Mouse (Mus musculus) embryonic facial prominence, embryonic 15.5 days (tissue): ENCODE results near the gene Nle1. TPM values are rescaled to one million over a fixed set of nuclear protein-coding genes. Genes with fewer than 3 reads are reported as not detected.

Experiments used
- ATAC-seq: fragments of 200-750 bp; cut with Nextera tagmentation; 2 replicates; pipeline ENCODE4 v1.8.0; 2017; ENCODE audit warnings: low read depth, moderate TSS enrichment; ENCODE audit not compliant: insufficient number of reproducible peaks, low FRiP score, low TSS enrichment
- H3K27ac ChIP-seq: fragments of 300-500 bp; sonication (generic); replicated peaks from 2 replicates; pipeline ENCODE4 v1.5.1; 2015; ENCODE audit warnings: mild to moderate bottlenecking, inconsistent platforms
- H3K27me3 ChIP-seq: fragments of 300-500 bp; sonication (generic); 2 replicates; pipeline ENCODE4 v1.6.1; 2015; ENCODE audit warnings: inconsistent platforms
- H3K36me3 ChIP-seq: fragments of 300-500 bp; sonication (generic); 2 replicates; pipeline ENCODE4 v1.6.1; 2015; ENCODE audit warnings: mild to moderate bottlenecking, inconsistent platforms
- H3K4me1 ChIP-seq: fragments of 300-500 bp; sonication (generic); 2 replicates; pipeline ENCODE4 v1.6.1; 2015; ENCODE audit warnings: inconsistent platforms
- H3K4me2 ChIP-seq: fragments of 300-500 bp; sonication (generic); replicated peaks from 2 replicates; pipeline ENCODE4 v1.6.1; 2015; ENCODE audit warnings: mild to moderate bottlenecking, inconsistent platforms
- H3K4me3 ChIP-seq: fragments of 300-500 bp; sonication (generic); replicated peaks from 2 replicates; pipeline ENCODE4 v1.5.1; 2015; ENCODE audit warnings: mild to moderate bottlenecking, inconsistent platforms
- H3K9ac ChIP-seq: fragments of 300-500 bp; sonication (generic); 2 replicates; pipeline ENCODE4 v1.6.1; 2015; ENCODE audit warnings: inconsistent platforms
- H3K9me3 ChIP-seq: fragments of 300-500 bp; sonication (generic); replicated peaks from 2 replicates; pipeline ENCODE4 v1.6.1; 2016; ENCODE audit warnings: inconsistent platforms
- WGBS: fragments of 180-500 bp; shearing (Covaris S2); methylation state at CpG from one replicate; pipeline ENCODE4 v1.1.7; 2015; 5-methylcytosine and 5-hydroxymethylcytosine counted together
- polyA plus RNA-seq: library from polyadenylated mRNA; unstranded; fragments of >200 nt; fragmentation: Nextera tagmentation; extraction: Ambion mirVana; gene quantifications from 2 replicates; pipeline ENCODE4 v1.2.1, GENCODE M21; 2015

The Nle1 gene
- polyA plus RNA-seq, 1 experiment from 2014 or later = 38.4 TPM

DNA sequence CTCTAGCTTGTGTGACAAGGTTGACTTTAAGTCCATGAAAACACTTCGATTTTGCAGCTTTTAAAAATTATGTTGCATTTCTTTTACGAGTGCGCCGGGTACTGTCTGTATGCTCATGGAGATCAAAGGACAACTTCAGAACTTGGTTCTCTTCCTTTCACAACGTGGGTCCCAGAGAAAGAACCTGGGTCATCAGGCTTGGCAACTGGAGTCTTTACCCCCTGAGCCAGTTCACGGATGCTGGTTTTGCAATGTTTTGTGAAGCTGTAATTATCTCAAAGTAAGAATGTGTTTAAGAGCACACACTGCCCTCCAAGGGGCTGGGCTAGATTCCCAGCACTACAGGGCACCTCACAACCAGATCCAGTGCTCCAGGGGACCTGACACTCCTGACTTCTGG lies 54.1 kb downstream of the Nle1 start:
- Histone ChIP-seq H3K4me3 (no peak overlapping the region), H3K9ac (no peak overlapping the region), H3K4me1 (no peaks in the 10 kb centered on the region), H3K27ac (no peak overlapping the region), H3K27me3 (no peaks in the 10 kb centered on the region), H3K4me2 (no peak overlapping the region), H3K9me3 (no peaks in the 10 kb centered on the region), H3K36me3 (no peaks in the 10 kb centered on the region)
- no peak for ATAC-seq
- 71% methylated on average over 6 of the region's 6 CpGs for WGBS

DNA sequence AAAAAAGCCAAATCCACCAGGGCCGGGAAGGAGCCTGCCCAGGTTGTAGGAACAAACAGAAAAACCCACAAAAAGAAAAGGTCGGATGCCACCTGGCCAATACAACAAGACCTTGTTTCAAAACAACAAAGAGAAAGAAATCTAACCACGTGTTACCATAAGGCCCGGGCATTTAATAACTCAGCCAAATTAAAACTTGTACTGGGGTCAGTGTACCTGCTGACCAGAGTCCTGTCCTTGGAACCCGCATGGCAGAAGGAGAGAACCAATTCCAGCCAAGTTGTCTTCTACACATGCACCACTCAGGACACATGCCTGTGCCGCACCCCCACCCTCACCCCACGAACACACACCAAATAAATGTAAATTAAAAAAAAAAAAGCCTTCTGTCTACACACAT lies 55.3 kb downstream of the Nle1 start:
- Histone ChIP-seq H3K9me3 (no peaks in the 10 kb centered on the region), H3K4me1 (no peaks in the 10 kb centered on the region), H3K4me2 (no peak overlapping the region), H3K4me3 (no peak overlapping the region), H3K27me3 (no peaks in the 10 kb centered on the region), H3K27ac (no peak overlapping the region), H3K36me3 (no peaks in the 10 kb centered on the region), H3K9ac (no peak overlapping the region)
- 84% methylated on average over 7 of the region's 7 CpGs for WGBS
- no peak for ATAC-seq

DNA sequence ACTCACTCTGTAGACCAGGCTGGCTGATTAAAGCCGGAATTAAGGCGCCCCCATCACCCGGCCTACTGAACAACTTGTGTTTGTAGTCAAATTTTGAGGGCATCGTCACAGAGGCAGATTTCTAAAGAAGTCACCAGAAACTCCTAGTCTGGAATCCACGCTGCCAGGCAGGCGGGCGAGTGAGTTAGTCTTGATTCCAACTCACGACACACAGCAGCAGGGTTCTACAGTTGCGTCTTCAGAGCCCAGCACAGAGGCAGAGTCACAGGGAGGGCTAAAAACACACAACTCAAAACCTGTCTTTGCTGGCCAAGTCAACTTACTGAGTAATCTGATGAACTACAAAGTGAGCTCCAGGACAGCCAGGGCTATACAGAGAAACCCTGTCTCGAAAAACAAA lies 55.7 kb downstream of the Nle1 start:
- Histone ChIP-seq H3K4me1 (no peaks in the 10 kb centered on the region), H3K9me3 (no peaks in the 10 kb centered on the region), H3K9ac (no peak overlapping the region), H3K4me3 (no peak overlapping the region), H3K36me3 (no peaks in the 10 kb centered on the region), H3K27me3 (no peaks in the 10 kb centered on the region), H3K4me2 (no peak overlapping the region), H3K27ac (no peak overlapping the region)
- ATAC-seq = no peak
- 84% methylated on average over 10 of the region's 10 CpGs for WGBS

DNA sequence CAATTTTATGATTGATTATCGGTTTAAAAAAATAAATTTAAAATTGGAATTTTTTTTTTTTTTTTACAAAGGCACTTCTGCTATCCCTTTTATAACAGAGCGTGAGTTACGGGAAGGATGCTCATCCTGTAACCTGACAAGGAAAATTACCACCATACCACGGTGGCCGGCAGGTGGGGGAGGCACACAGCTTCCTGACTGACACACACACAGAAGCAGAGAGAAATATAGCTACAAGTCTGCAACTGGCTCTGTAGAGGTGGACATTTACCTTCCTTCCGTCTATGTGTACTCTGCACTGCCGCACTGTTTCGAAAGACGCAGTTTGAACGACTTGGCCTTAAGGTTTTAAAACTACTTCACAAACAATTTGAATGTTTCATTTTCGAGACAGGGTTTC lies 56.1 kb downstream of the Nle1 start:
- H3K27ac ChIP-seq = no peak overlapping the region
- no peak overlapping the region for H3K9ac ChIP-seq
- H3K4me1 ChIP-seq = no peaks in the 10 kb centered on the region
- H3K9me3 ChIP-seq = no peaks in the 10 kb centered on the region
- no peaks in the 10 kb centered on the region for H3K27me3 ChIP-seq
- no peak for ATAC-seq
- no peaks in the 10 kb centered on the region for H3K36me3 ChIP-seq
- H3K4me2 ChIP-seq = no peak overlapping the region
- 81% methylated on average over 11 of the region's 11 CpGs for WGBS
- H3K4me3 ChIP-seq = no peak overlapping the region

Other genes starting within 250 kb of the Nle1 start
- 0.27 and 0.28 TPM in 2 replicates for gene Cct6b, start 144.1 kb downstream of the Nle1 start, polyA plus RNA-seq
- gene Zfp830, start 144.1 kb downstream of the Nle1 start, polyA plus RNA-seq = 37.7 and 42.3 TPM in 2 replicates
- 25.1 and 26.5 TPM in 2 replicates for gene Lig3, start 127.3 kb downstream of the Nle1 start, polyA plus RNA-seq
- gene Rffl, start 37.2 kb downstream of the Nle1 start, polyA plus RNA-seq = 12.5 and 15.3 TPM in 2 replicates
- gene Rad51d, start 17.8 kb downstream of the Nle1 start, polyA plus RNA-seq = 14.3 and 14.9 TPM in 2 replicates
- 0.39 and 0.51 TPM in 2 replicates for gene Fndc8, start 16.3 kb downstream of the Nle1 start, polyA plus RNA-seq
- gene Unc45b, start 2.1 kb upstream of the Nle1 start, polyA plus RNA-seq = 18.9 and 28.4 TPM in 2 replicates
- 2.6 and 2.7 TPM in 2 replicates for gene Slfn5, start 42.9 kb upstream of the Nle1 start, polyA plus RNA-seq
- 14.9 and 15.0 TPM in 2 replicates for gene Slfn9, start 83.4 kb upstream of the Nle1 start, polyA plus RNA-seq
- gene Slfn8, start 112.4 kb upstream of the Nle1 start, polyA plus RNA-seq = 0.76 and 1.0 TPM in 2 replicates
- 6.5 and 8.5 TPM in 2 replicates for gene Slfn2, start 156.7 kb upstream of the Nle1 start, polyA plus RNA-seq
- gene Slfn1, start 208.4 kb upstream of the Nle1 start, polyA plus RNA-seq = 0.61 and 0.83 TPM in 2 replicates